Mouse (Mus musculus) neural tube, embryonic 15.5 days (tissue): Measurements from ENCODE around the gene Sec14l3. TPM values are rescaled to one million over a fixed set of nuclear protein-coding genes. Genes with fewer than 3 reads are reported as not detected.

Experiments
- ATAC-seq: fragments of 200-750 bp; cut with Nextera tagmentation; 2 replicates; pipeline ENCODE4 v1.8.0; 2017; ENCODE audit warnings: mild to moderate bottlenecking, moderate TSS enrichment, moderate library complexity; ENCODE audit not compliant: low FRiP score
- H3K27ac ChIP-seq: fragments of 300-500 bp; sonication (generic); replicated peaks from 2 replicates; pipeline ENCODE4 v1.5.1; 2015; ENCODE audit warnings: mild to moderate bottlenecking, inconsistent platforms
- H3K27me3 ChIP-seq: fragments of 300-500 bp; sonication (generic); replicated peaks from 2 replicates; pipeline ENCODE4 v1.6.1; 2015; ENCODE audit warnings: inconsistent platforms
- H3K36me3 ChIP-seq: fragments of 300-500 bp; sonication (generic); 2 replicates; pipeline ENCODE4 v1.6.1; 2015; ENCODE audit warnings: inconsistent platforms
- H3K4me1 ChIP-seq: fragments of 300-500 bp; sonication (generic); 2 replicates; pipeline ENCODE4 v1.6.1; 2015; ENCODE audit warnings: inconsistent platforms
- H3K4me2 ChIP-seq: fragments of 300-500 bp; sonication (generic); 2 replicates; pipeline ENCODE4 v1.6.1; 2015; ENCODE audit warnings: inconsistent platforms, mild to moderate bottlenecking, moderate library complexity
- H3K4me3 ChIP-seq: fragments of 300-500 bp; sonication (generic); replicated peaks from 2 replicates; pipeline ENCODE4 v1.5.1; 2015; ENCODE audit warnings: mild to moderate bottlenecking, inconsistent platforms
- H3K9ac ChIP-seq: fragments of 300-500 bp; sonication (generic); replicated peaks from 2 replicates; pipeline ENCODE4 v1.6.1; 2015; ENCODE audit warnings: mild to moderate bottlenecking, inconsistent platforms
- H3K9me3 ChIP-seq: fragments of 300-500 bp; sonication (generic); replicated peaks from 2 replicates; pipeline ENCODE4 v1.6.1; 2016; ENCODE audit warnings: inconsistent platforms
- WGBS: fragments of 180-500 bp; shearing (Covaris S2); methylation state at CpG from one replicate; pipeline ENCODE4 v1.1.7; 2015; ENCODE audit warnings: mixed read lengths; 5-methylcytosine and 5-hydroxymethylcytosine counted together
- polyA plus RNA-seq: library from polyadenylated mRNA; unstranded; fragments of >200 nt; fragmentation: Nextera tagmentation; extraction: Ambion mirVana; gene quantifications from 2 replicates; pipeline ENCODE4 v1.2.1, GENCODE M21; 2015

Sec14l3 gene
- polyA plus RNA-seq, 1 experiment from 2014 or later = 0.19 TPM

GRCm38 (mm10) chr11:4119635-4120034 lies 55.0 kb downstream of the Sec14l3 start:
- no peaks in the 10 kb centered on the region for H3K36me3 ChIP-seq
- H3K9me3 ChIP-seq = no peaks in the 10 kb centered on the region
- no peak overlapping the region for H3K9ac ChIP-seq
- H3K27me3 ChIP-seq = peaks cover 9% of the 10 kb centered on the region; the same call in 1 of the 2 replicates
- WGBS = 78% methylated on average over 5 of the region's 5 CpGs
- H3K4me2 ChIP-seq = no peak overlapping the region
- no peak for ATAC-seq
- H3K27ac ChIP-seq = no peak overlapping the region
- no peak overlapping the region for H3K4me3 ChIP-seq
- H3K4me1 ChIP-seq = peaks cover 30% of the 10 kb centered on the region

- peaks cover 9% of the 10 kb centered on the region; the same call in 1 of the 2 replicates for H3K27me3 ChIP-seq
- H3K9me3 ChIP-seq = 0 out of 2 replicates have a peak, but pooled peaks cover 11% of the 10 kb centered on the region
- 84% methylated on average over 3 of the region's 3 CpGs for WGBS
- H3K27ac ChIP-seq = no peak overlapping the region
- no peak overlapping the region for H3K4me3 ChIP-seq
- H3K4me1 ChIP-seq = peaks cover 22% of the 10 kb centered on the region
- ATAC-seq = no peak
- H3K36me3 ChIP-seq = no peaks in the 10 kb centered on the region
- H3K9ac ChIP-seq = no peak overlapping the region
- H3K4me2 ChIP-seq = no peak overlapping the region
Measured at GRCm38 (mm10) chr11:4121691-4122090, 57.0 kb downstream of the Sec14l3 start.

- H3K4me2 ChIP-seq = no peak overlapping the region
- 0 out of 2 replicates have a peak, but pooled peaks cover 11% of the 10 kb centered on the region for H3K9me3 ChIP-seq
- peaks cover 9% of the 10 kb centered on the region; the same call in 1 of the 2 replicates for H3K27me3 ChIP-seq
- no peak overlapping the region for H3K9ac ChIP-seq
- no peak overlapping the region for H3K27ac ChIP-seq
- H3K36me3 ChIP-seq = no peaks in the 10 kb centered on the region
- WGBS = 87% methylated on average over 5 of the region's 5 CpGs
- no peak for ATAC-seq
- no peak overlapping the region for H3K4me3 ChIP-seq
- peaks cover 17% of the 10 kb centered on the region for H3K4me1 ChIP-seq
Measured at GRCm38 (mm10) chr11:4122226-4122625, 57.6 kb downstream of the Sec14l3 start.

GRCm38 (mm10) chr11:4122742-4123579 lies 58.3 kb downstream of the Sec14l3 start, which contains the start of gene Sec14l2:
Sec14l2 (minus strand) TSS chr11:4123415.
- H3K4me2 ChIP-seq = no peak within 1 kb of the TSS
- H3K27ac ChIP-seq = no peak within 1 kb of the TSS
- H3K4me3 ChIP-seq = no peak within 1 kb of the TSS
- H3K4me1 ChIP-seq = peaks cover 10% of the 10 kb centered on the region
- no peaks in the 10 kb centered on the region for H3K36me3 ChIP-seq
- H3K27me3 ChIP-seq = peaks cover 9% of the 10 kb centered on the region; the same call in 1 of the 2 replicates
- no peak within 1 kb of the TSS for H3K9ac ChIP-seq
- WGBS = 78% methylated on average over 10 of the region's 10 CpGs
- 0 out of 2 replicates have a peak, but pooled peaks cover 11% of the 10 kb centered on the region for H3K9me3 ChIP-seq
- ATAC-seq = no peak

GRCm38 (mm10) chr11:4123922-4124321 lies 59.3 kb downstream of the Sec14l3 start:
- no peak overlapping the region for H3K4me2 ChIP-seq
- H3K4me3 ChIP-seq = no peak overlapping the region
- ATAC-seq = no peak
- H3K27me3 ChIP-seq = peaks cover 9% of the 10 kb centered on the region; the same call in 1 of the 2 replicates
- no peak overlapping the region for H3K27ac ChIP-seq
- 65% methylated on average over 5 of the region's 5 CpGs for WGBS
- 0 out of 2 replicates have a peak, but pooled peaks cover 11% of the 10 kb centered on the region for H3K9me3 ChIP-seq
- no peaks in the 10 kb centered on the region for H3K36me3 ChIP-seq
- H3K4me1 ChIP-seq = peaks cover 3% of the 10 kb centered on the region; the same call in 1 of the 2 replicates
- H3K9ac ChIP-seq = no peak overlapping the region

GRCm38 (mm10) chr11:4127059-4127458 lies 62.4 kb downstream of the Sec14l3 start:
- Histone ChIP-seq H3K36me3 (no peaks in the 10 kb centered on the region), H3K27ac (no peak overlapping the region), H3K9me3 (0 out of 2 replicates have a peak, but pooled peaks cover 11% of the 10 kb centered on the region), H3K27me3 (no peaks in the 10 kb centered on the region; the same call in 1 of the 2 replicates), H3K9ac (no peak overlapping the region), H3K4me1 (no peaks in the 10 kb centered on the region), H3K4me3 (no peak overlapping the region), H3K4me2 (no peak overlapping the region)
- no peak for ATAC-seq
- WGBS = 83% methylated on average over 1 of the region's 1 CpGs

Other genes starting within 250 kb of the Sec14l3 start
- gene Osbp2, start 200.9 kb upstream of the Sec14l3 start, polyA plus RNA-seq = 28.8 and 33.9 TPM in 2 replicates
- 0.38 and 0.49 TPM in 2 replicates for gene 4921536K21Rik, start 169.7 kb upstream of the Sec14l3 start, polyA plus RNA-seq
- gene Dusp18, start 169.6 kb upstream of the Sec14l3 start, polyA plus RNA-seq = 21.9 and 22.2 TPM in 2 replicates
- gene Slc35e4, start 150.2 kb upstream of the Sec14l3 start, polyA plus RNA-seq = 16.5 and 19.8 TPM in 2 replicates
- 24.6 and 31.4 TPM in 2 replicates for gene Tcn2, start 132.7 kb upstream of the Sec14l3 start, polyA plus RNA-seq
- 48.1 and 64.4 TPM in 2 replicates for gene Pes1, start 100.9 kb upstream of the Sec14l3 start, polyA plus RNA-seq
- not detected in 2 replicates for gene 4930556J24Rik, start 88.1 kb upstream of the Sec14l3 start, polyA plus RNA-seq
- 10.5 and 12.1 TPM in 2 replicates for gene Gal3st1, start 81.2 kb upstream of the Sec14l3 start, polyA plus RNA-seq
- 0.15 TPM in 1 of 2 replicates, not detected in the other for gene Sec14l4, start 33.4 kb upstream of the Sec14l3 start, polyA plus RNA-seq
- 13.1 and 14.3 TPM in 2 replicates for gene Mtfp1, start 30.6 kb downstream of the Sec14l3 start, polyA plus RNA-seq
- 3.7 and 4.5 TPM in 2 replicates for gene Sec14l2, start 58.6 kb downstream of the Sec14l3 start, polyA plus RNA-seq
- 40.2 and 44.9 TPM in 2 replicates for gene Rnf215, start 70.4 kb downstream of the Sec14l3 start, polyA plus RNA-seq
- gene Ccdc157, start 95.5 kb downstream of the Sec14l3 start, polyA plus RNA-seq = 7.5 and 10.0 TPM in 2 replicates
- 41.8 and 47.4 TPM in 2 replicates for gene Sf3a1, start 95.5 kb downstream of the Sec14l3 start, polyA plus RNA-seq
- 40.2 and 40.3 TPM in 2 replicates for gene Tbc1d10a, start 121.9 kb downstream of the Sec14l3 start, polyA plus RNA-seq
- gene Castor1, start 153.4 kb downstream of the Sec14l3 start, polyA plus RNA-seq = 5.5 and 17.4 TPM in 2 replicates
- 0.73 TPM in 1 of 2 replicates, not detected in the other for gene Osm, start 171.6 kb downstream of the Sec14l3 start, polyA plus RNA-seq
- gene Lif, start 192.7 kb downstream of the Sec14l3 start, polyA plus RNA-seq = 0.04 and 0.11 TPM in 2 replicates